18 mouse cellular contexts compared by ENCODE assay signal in the genomic region with DNA sequence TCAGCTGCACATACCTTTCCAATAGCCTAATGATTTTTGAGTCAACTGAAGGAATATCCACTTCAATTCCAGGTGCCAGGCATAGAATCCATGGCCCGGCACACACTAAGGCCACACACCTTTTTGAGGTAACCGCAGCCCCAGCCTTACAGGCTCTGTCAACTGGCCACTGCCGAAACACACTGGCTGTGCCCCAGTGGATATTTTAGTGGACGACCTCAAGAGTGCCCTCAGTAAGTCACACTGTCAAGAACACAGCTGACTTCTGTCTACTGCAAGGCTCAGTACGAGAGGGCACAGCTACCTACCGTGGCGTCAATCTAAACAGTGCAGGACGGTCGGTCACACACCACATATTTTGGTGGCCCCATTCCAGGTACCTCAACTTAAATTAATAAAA.
"Had no signal": no experiment of that assay in that cellular context is flagged by ENCODE, and none has a peak within 500 bp of the region (broad histone marks: within the 10 kb centered on the region; RNA-seq: fewer than 3 reads in every experiment).

No protein-coding gene starts in this region.

- H3K36me3 ChIP-seq: neural tube, embryonic 15.5 days had no signal

- H3K9ac ChIP-seq: lung, embryonic 14.5 days; midbrain, embryonic 12.5 days; neural tube, embryonic 13.5 days; neural tube, embryonic 15.5 days had no signal

- ATAC-seq: midbrain, embryonic 16.5 days had no signal

- H3K4me2 ChIP-seq: lung, embryonic 14.5 days; midbrain, embryonic 12.5 days; neural tube, embryonic 13.5 days; neural tube, embryonic 15.5 days had no signal

- H3K4me1 ChIP-seq: midbrain, embryonic 10.5 days; midbrain, embryonic 12.5 days had no signal

- H3K4me3 ChIP-seq: midbrain, embryonic 10.5 days; midbrain, embryonic 12.5 days; myocyte; neural tube, embryonic 13.5 days; neural tube, embryonic 15.5 days had no signal

- DNase-seq: lung, embryonic 14.5 days; lung, postnatal 10 days; lung, postnatal 4 days; midbrain, embryonic 14.5 days; retina, postnatal 1 day; right cerebral cortex, adult 18-20 months; right cerebral cortex, postnatal 25 days; right cerebral cortex, postnatal 4 days; spleen, adult 18-20 months; thymus, adult 18-20 months; thymus, postnatal 14 days; thymus, postnatal 36 days had no signal

- H3K27me3 ChIP-seq: midbrain, embryonic 12.5 days; neural tube, embryonic 13.5 days; neural tube, embryonic 15.5 days had no signal

- H3K27ac ChIP-seq: midbrain, embryonic 10.5 days; midbrain, embryonic 12.5 days; neural tube, embryonic 13.5 days; neural tube, embryonic 15.5 days had no signal

- H3K9me3 ChIP-seq: midbrain, embryonic 10.5 days; midbrain, embryonic 12.5 days; neural tube, embryonic 13.5 days; neural tube, embryonic 15.5 days had no signal
